Mouse (Mus musculus): ENCODE measurements around the gene Slc38a4. TPM values are rescaled to one million over a fixed set of nuclear protein-coding genes. Genes with fewer than 3 reads are reported as not detected.
A peak's percentile ranks its signal among the peaks of the same experiment; 100 is the strongest.

The Slc38a4 gene
- 54.7 and 56.1 TPM in 2 replicates for polyA plus RNA-seq (2015; fragmentation: Nextera tagmentation; extraction: Ambion mirVana)

DNA sequence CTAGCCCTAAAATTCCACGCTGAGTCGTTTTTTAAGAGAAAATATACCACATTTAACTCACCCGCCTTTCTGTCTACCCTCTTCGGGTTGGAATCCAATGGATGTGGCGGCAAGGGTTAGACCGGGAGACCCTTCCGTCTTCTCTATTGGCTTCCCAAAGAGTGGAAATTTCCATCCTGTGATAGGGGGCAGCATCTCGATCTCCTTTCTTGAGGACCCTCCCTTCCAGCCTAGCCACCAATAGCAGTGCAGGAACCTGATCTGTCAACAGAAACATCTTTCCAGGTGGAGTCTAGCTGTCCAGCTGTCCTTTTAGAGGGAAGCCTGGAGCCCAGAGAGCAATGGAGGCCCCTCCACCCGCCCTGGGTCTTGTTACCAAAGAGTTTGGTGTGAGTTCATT, at the start of gene Slc38a4:
Gene Slc38a4, minus strand, starts transcription at position 163 of the 400 bp plus-strand sequence.
- Histone ChIP-seq H3K4me2 (replicated peaks) (peak within 1 kb of the TSS; percentile 60), H3K36me3 (no peaks in the 10 kb centered on the region), H3K9me3 (replicated peaks) (peaks cover 7% of the 10 kb centered on the region; the same call in 1 of the 2 replicates), H3K27ac (replicated peaks) (peak within 1 kb of the TSS; percentile 60; the same call in 1 of the 2 replicates), H3K27me3 (no peaks in the 10 kb centered on the region), H3K4me1 (no peaks in the 10 kb centered on the region), H3K4me3 (replicated peaks) (peak within 1 kb of the TSS; percentile 51), H3K9ac (peak within 1 kb of the TSS; percentile 42)
- WGBS, result 51% methylated on average over 9 of the region's 9 CpGs
- peak; percentile 80 for ATAC-seq (ENCODE audit: insufficient number of reproducible peaks, low FRiP score, low TSS enrichment, low read depth)

- Histone ChIP-seq H3K36me3 (no peaks in the 10 kb centered on the region), H3K4me1 (peaks cover 18% of the 10 kb centered on the region), H3K27me3 (no peaks in the 10 kb centered on the region), H3K27ac (replicated peaks) (no peak overlapping the region), H3K4me2 (replicated peaks) (no peak overlapping the region), H3K4me3 (replicated peaks) (no peak overlapping the region), H3K9me3 (replicated peaks) (no peaks in the 10 kb centered on the region), H3K9ac (no peak overlapping the region)
- no peak for ATAC-seq (ENCODE audit: insufficient number of reproducible peaks, low FRiP score, low TSS enrichment, low read depth)
- WGBS, result 56% methylated on average over 3 of the region's 3 CpGs
These were observed 49.2 kb upstream of the Slc38a4 start for GRCm38 (mm10) chr15:97104889-97105391.

- ATAC-seq (ENCODE audit: insufficient number of reproducible peaks, low FRiP score, low TSS enrichment, low read depth), result no peak
- 54% methylated on average over 3 of the region's 3 CpGs for WGBS
These were observed 48.3 kb upstream of the Slc38a4 start for GRCm38 (mm10) chr15:97104048-97104447.

DNA sequence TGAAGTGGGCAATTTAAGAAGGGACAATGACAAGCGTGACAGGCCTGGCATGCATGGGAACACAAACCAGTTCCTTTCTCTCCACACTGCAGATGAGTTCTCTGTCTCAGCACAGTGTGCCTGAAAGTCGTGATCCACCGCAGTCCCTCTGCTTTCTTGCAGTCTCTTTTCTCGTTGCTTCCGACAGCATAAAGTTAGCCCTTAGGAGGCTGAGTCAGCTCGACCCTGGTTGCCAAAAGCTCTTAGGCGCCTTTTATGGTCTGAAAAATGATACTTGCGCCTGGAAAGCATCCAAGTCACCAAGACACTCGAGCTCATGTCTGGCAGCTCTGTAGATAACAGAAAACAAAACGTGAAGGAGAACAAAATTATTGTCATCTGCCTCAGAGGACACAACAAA, 47.1 kb upstream of the Slc38a4 start:
- 29% methylated on average over 10 of the region's 10 CpGs for WGBS
- Histone ChIP-seq H3K27ac (replicated peaks) (peak overlapping the region; percentile 65; the same call in 1 of the 2 replicates), H3K4me2 (replicated peaks) (no peak overlapping the region), H3K36me3 (no peaks in the 10 kb centered on the region), H3K27me3 (no peaks in the 10 kb centered on the region), H3K4me1 (peaks cover 18% of the 10 kb centered on the region), H3K9me3 (replicated peaks) (no peaks in the 10 kb centered on the region), H3K9ac (no peak overlapping the region), H3K4me3 (replicated peaks) (no peak overlapping the region)
- ATAC-seq (ENCODE audit: insufficient number of reproducible peaks, low FRiP score, low TSS enrichment, low read depth), result peak; percentile 72

More at GRCm38 (mm10) chr15:97104048-97104447, 48.3 kb upstream of the Slc38a4 start:
- Histone ChIP-seq H3K9ac (no peak overlapping the region), H3K4me3 (replicated peaks) (no peak overlapping the region), H3K9me3 (replicated peaks) (no peaks in the 10 kb centered on the region), H3K27me3 (no peaks in the 10 kb centered on the region), H3K36me3 (no peaks in the 10 kb centered on the region), H3K27ac (replicated peaks) (no peak overlapping the region), H3K4me1 (peaks cover 18% of the 10 kb centered on the region), H3K4me2 (replicated peaks) (no peak overlapping the region)

GRCm38 (mm10) chr15:97102181-97102580, 46.4 kb upstream of the Slc38a4 start:
- 65% methylated on average over 5 of the region's 5 CpGs for WGBS
- Histone ChIP-seq H3K36me3 (no peaks in the 10 kb centered on the region), H3K27me3 (no peaks in the 10 kb centered on the region), H3K9me3 (replicated peaks) (no peaks in the 10 kb centered on the region), H3K4me2 (replicated peaks) (no peak overlapping the region), H3K27ac (replicated peaks) (peak overlapping the region; percentile 60; the same call in 1 of the 2 replicates), H3K4me3 (replicated peaks) (no peak overlapping the region), H3K9ac (no peak overlapping the region), H3K4me1 (peaks cover 18% of the 10 kb centered on the region)
- 0 out of 2 replicates have a peak, but pooled peaks have one; percentile 52 for ATAC-seq (ENCODE audit: insufficient number of reproducible peaks, low FRiP score, low TSS enrichment, low read depth)

DNA sequence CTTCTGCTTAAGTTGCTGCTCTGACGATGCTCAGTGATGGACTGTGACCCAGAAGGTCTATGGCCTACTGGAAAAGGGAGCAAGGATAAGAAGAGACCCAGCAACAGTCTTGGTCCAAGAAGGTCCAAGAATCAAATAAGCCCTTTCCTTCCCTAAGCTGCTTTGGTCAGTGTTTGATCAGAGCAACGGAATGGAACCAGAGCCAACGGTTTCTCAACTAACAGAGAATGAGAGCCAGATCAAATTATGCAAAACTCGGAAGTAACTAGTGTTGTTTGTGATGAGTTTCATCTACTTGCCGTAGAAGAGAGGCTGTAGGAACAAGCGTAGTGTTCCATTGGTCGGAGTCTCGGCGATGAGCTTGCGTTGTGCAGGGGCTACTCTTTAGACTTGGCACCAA, 43.3 kb upstream of the Slc38a4 start:
- ATAC-seq (ENCODE audit: insufficient number of reproducible peaks, low FRiP score, low TSS enrichment, low read depth), result no peak
- no peaks in the 10 kb centered on the region for H3K27me3 ChIP-seq
- H3K27ac ChIP-seq (replicated peaks), result no peak overlapping the region
- H3K4me1 ChIP-seq, result peaks cover 18% of the 10 kb centered on the region
- H3K9ac ChIP-seq, result no peak overlapping the region
- no peak overlapping the region for H3K4me3 ChIP-seq (replicated peaks)
- no peaks in the 10 kb centered on the region for H3K9me3 ChIP-seq (replicated peaks)
- H3K4me2 ChIP-seq (replicated peaks), result no peak overlapping the region
- WGBS, result 94% methylated on average over 10 of the region's 10 CpGs
- no peaks in the 10 kb centered on the region for H3K36me3 ChIP-seq

GRCm38 (mm10) chr15:97097548-97097947, 41.8 kb upstream of the Slc38a4 start:
- 51% methylated on average over 4 of the region's 4 CpGs for WGBS
- Histone ChIP-seq H3K4me2 (replicated peaks) (no peak overlapping the region), H3K9me3 (replicated peaks) (no peaks in the 10 kb centered on the region), H3K9ac (no peak overlapping the region), H3K4me1 (peaks cover 9% of the 10 kb centered on the region), H3K27ac (replicated peaks) (no peak overlapping the region), H3K4me3 (replicated peaks) (no peak overlapping the region), H3K27me3 (no peaks in the 10 kb centered on the region), H3K36me3 (no peaks in the 10 kb centered on the region)
- no peak for ATAC-seq (ENCODE audit: insufficient number of reproducible peaks, low FRiP score, low TSS enrichment, low read depth)

DNA sequence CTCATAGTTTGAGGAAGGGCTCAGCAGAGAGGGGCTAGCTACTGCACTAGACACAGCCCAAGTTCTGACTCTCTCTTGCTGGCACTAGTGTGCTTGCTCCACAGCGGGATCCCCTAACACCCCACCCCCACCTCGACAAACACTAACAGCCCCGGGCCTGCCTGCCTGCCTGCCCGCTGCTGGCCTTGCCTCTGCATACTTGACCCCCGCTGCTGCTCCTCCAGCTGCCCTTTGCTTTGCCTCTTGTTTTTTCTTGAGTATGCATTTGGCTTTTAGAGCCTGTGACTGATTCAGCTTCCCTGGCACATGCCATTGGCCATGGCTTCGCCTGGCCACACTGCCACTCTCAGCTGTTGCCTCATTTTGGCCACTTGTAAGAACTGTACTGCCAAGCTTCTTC, 33.8 kb upstream of the Slc38a4 start:
- H3K36me3 ChIP-seq, result no peaks in the 10 kb centered on the region
- H3K27ac ChIP-seq (replicated peaks), result no peak overlapping the region
- H3K27me3 ChIP-seq, result no peaks in the 10 kb centered on the region
- no peak for ATAC-seq (ENCODE audit: insufficient number of reproducible peaks, low FRiP score, low TSS enrichment, low read depth)
- no peak overlapping the region for H3K9ac ChIP-seq
- H3K4me2 ChIP-seq (replicated peaks), result no peak overlapping the region
- H3K4me3 ChIP-seq (replicated peaks), result no peak overlapping the region
- H3K9me3 ChIP-seq (replicated peaks), result no peaks in the 10 kb centered on the region
- WGBS, result 21% methylated on average over 6 of the region's 6 CpGs
- H3K4me1 ChIP-seq, result 0 out of 2 replicates have a peak, but pooled peaks cover 6% of the 10 kb centered on the region

- Histone ChIP-seq H3K4me1 (0 out of 2 replicates have a peak, but pooled peaks cover 6% of the 10 kb centered on the region), H3K4me3 (replicated peaks) (no peak overlapping the region; the same call in 1 of the 2 replicates), H3K27ac (replicated peaks) (no peak overlapping the region; the same call in 1 of the 2 replicates), H3K27me3 (no peaks in the 10 kb centered on the region), H3K9me3 (replicated peaks) (no peaks in the 10 kb centered on the region), H3K9ac (no peak overlapping the region), H3K4me2 (replicated peaks) (0 out of 2 replicates have a peak overlapping the region, but pooled peaks have one; percentile 19), H3K36me3 (no peaks in the 10 kb centered on the region)
- WGBS, result 26% methylated on average over 5 of the region's 5 CpGs
- no peak; the same call in 1 of the 2 replicates for ATAC-seq (ENCODE audit: insufficient number of reproducible peaks, low FRiP score, low TSS enrichment, low read depth)
These were observed 30.1 kb upstream of the Slc38a4 start for GRCm38 (mm10) chr15:97085833-97086232.

- Histone ChIP-seq H3K4me3 (replicated peaks) (no peak overlapping the region), H3K36me3 (no peaks in the 10 kb centered on the region), H3K9me3 (replicated peaks) (no peaks in the 10 kb centered on the region), H3K9ac (no peak overlapping the region), H3K4me2 (replicated peaks) (no peak overlapping the region), H3K27me3 (no peaks in the 10 kb centered on the region), H3K27ac (replicated peaks) (no peak overlapping the region), H3K4me1 (0 out of 2 replicates have a peak, but pooled peaks cover 2% of the 10 kb centered on the region)
- 84% methylated on average over 6 of the region's 6 CpGs for WGBS
- ATAC-seq (ENCODE audit: insufficient number of reproducible peaks, low FRiP score, low TSS enrichment, low read depth), result no peak
These were observed 21.9 kb upstream of the Slc38a4 start for GRCm38 (mm10) chr15:97077665-97078064.

DNA sequence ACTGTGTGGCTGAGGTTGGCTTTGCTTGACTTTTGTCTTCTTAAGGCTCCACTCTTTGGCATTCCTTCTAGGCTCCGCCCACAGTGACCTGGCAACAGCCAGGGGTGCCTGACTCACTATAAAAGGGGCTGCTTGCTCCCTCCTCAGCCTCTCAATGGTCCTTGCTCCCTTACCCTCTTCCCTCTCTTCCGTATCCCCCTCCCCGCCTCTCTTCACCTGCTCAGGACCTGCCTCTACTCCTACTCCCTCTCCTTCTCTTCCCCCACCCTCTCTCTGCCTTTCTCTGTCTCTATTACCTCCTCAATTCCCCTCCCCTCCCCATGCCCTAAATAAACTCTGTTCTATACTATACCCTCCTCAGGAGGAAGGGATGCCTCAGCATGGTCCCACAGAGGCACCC, 20.3 kb upstream of the Slc38a4 start:
- no peaks in the 10 kb centered on the region for H3K27me3 ChIP-seq
- no peak for ATAC-seq (ENCODE audit: insufficient number of reproducible peaks, low FRiP score, low TSS enrichment, low read depth)
- H3K9ac ChIP-seq, result no peak overlapping the region
- H3K4me3 ChIP-seq (replicated peaks), result no peak overlapping the region
- 79% methylated on average over 3 of the region's 3 CpGs for WGBS
- no peak overlapping the region for H3K4me2 ChIP-seq (replicated peaks)
- H3K27ac ChIP-seq (replicated peaks), result no peak overlapping the region
- no peaks in the 10 kb centered on the region for H3K36me3 ChIP-seq
- H3K4me1 ChIP-seq, result 0 out of 2 replicates have a peak, but pooled peaks cover 2% of the 10 kb centered on the region
- no peaks in the 10 kb centered on the region for H3K9me3 ChIP-seq (replicated peaks)

DNA sequence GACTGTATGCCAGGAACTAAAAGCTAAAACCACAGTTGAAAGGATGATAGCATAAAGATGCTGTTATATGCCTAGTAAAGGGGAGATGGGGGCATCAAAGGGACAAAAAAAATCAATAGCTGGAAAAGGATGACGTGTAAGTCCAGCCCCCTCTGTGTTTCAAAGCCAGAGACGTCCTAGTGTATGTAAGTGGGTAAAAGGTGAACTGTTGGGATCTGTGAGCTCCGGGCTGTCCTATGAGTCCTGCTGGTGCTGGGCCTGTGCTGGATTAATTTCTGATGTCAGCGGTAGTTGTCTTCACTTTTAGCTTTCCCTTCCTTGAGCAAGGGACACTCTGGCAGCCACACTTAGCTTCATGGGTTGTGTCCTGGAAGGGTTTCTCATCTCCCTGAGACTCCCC, 19.5 kb upstream of the Slc38a4 start:
- 55% methylated on average over 4 of the region's 4 CpGs for WGBS
- Histone ChIP-seq H3K27ac (replicated peaks) (no peak overlapping the region), H3K9ac (no peak overlapping the region), H3K4me2 (replicated peaks) (no peak overlapping the region), H3K4me3 (replicated peaks) (no peak overlapping the region), H3K27me3 (no peaks in the 10 kb centered on the region), H3K9me3 (replicated peaks) (no peaks in the 10 kb centered on the region), H3K36me3 (no peaks in the 10 kb centered on the region), H3K4me1 (0 out of 2 replicates have a peak, but pooled peaks cover 2% of the 10 kb centered on the region)
- ATAC-seq (ENCODE audit: insufficient number of reproducible peaks, low FRiP score, low TSS enrichment, low read depth), result no peak

Data from embryonic facial prominence, embryonic 15.5 days (tissue).